8 mouse cellular contexts compared by ENCODE assay signal in genomic region chr4:58943420-58944205, GRCm38 (mm10). TPM values are rescaled to one million over a fixed set of nuclear protein-coding genes. Genes with fewer than 3 reads are reported as not detected.
DNase-seq lines count a peak whose midpoint lies in the region; ATAC-seq and TF ChIP-seq lines count a peak whose summit lies in the region.

Zkscan16 (plus strand) TSS chr4:58943628.

- DNase-seq in embryonic facial prominence, embryonic 14.5 days (ENCODE audit: low spot score) = peak; percentile 94
- peak; percentile 85 for DNase-seq in heart, embryonic 10.5 days (ENCODE audit: low spot score)
- DNase-seq in kidney, adult 9 months = peak; percentile 59
- DNase-seq in spleen, adult 12 weeks (ENCODE audit: low spot score) = peak; percentile 15

- 3% methylated on average over 50 of the region's 50 CpGs for WGBS in embryonic facial prominence, embryonic 14.5 days
- 2% methylated on average over 50 of the region's 50 CpGs for WGBS in heart, embryonic 10.5 days
- 2% methylated on average over 50 of the region's 50 CpGs for WGBS in limb, embryonic 12.5 days
- WGBS in midbrain, embryonic 13.5 days = 1% methylated on average over 50 of the region's 50 CpGs

- H3K36me3 ChIP-seq in embryonic facial prominence, embryonic 14.5 days (ENCODE audit: control insufficient read depth, insufficient read depth, low read length) = no peaks in the 10 kb centered on the region
- no peaks in the 10 kb centered on the region for H3K36me3 ChIP-seq in heart, embryonic 10.5 days
- no peaks in the 10 kb centered on the region; the same call in 1 of the 2 replicates for H3K36me3 ChIP-seq in limb, embryonic 12.5 days
- no peaks in the 10 kb centered on the region for H3K36me3 ChIP-seq in midbrain, embryonic 13.5 days

- peak within 1 kb of the TSS; percentile 57 for H3K9ac ChIP-seq in embryonic facial prominence, embryonic 14.5 days (ENCODE audit: low read depth, low read length)
- peak within 1 kb of the TSS; percentile 76 for H3K9ac ChIP-seq in limb, embryonic 12.5 days (replicated peaks)
- H3K9ac ChIP-seq in midbrain, embryonic 13.5 days (replicated peaks) = peak within 1 kb of the TSS; percentile 76

- no peaks in the 10 kb centered on the region for H3K27me3 ChIP-seq in embryonic facial prominence, embryonic 14.5 days (replicated peaks; ENCODE audit: control insufficient read depth, insufficient read depth, low read length)
- H3K27me3 ChIP-seq in heart, embryonic 10.5 days (ENCODE audit: insufficient read depth, poor library complexity, severe bottlenecking) = peaks cover 33% of the 10 kb centered on the region
- peaks cover 13% of the 10 kb centered on the region for H3K27me3 ChIP-seq in limb, embryonic 12.5 days
- H3K27me3 ChIP-seq in midbrain, embryonic 13.5 days = no peaks in the 10 kb centered on the region

- 0 out of 2 replicates have a peak, but pooled peaks cover 2% of the 10 kb centered on the region for H3K4me1 ChIP-seq in bone marrow macrophage, adult 2 months (ENCODE audit: control insufficient read depth, insufficient read depth, low read length)
- H3K4me1 ChIP-seq in embryonic facial prominence, embryonic 14.5 days (ENCODE audit: control insufficient read depth, insufficient read depth, low read length) = peaks cover 8% of the 10 kb centered on the region
- H3K4me1 ChIP-seq in heart, embryonic 10.5 days = peaks cover 10% of the 10 kb centered on the region; the same call in 1 of the 2 replicates
- peaks cover 16% of the 10 kb centered on the region for H3K4me1 ChIP-seq in limb, embryonic 12.5 days (replicated peaks)
- peaks cover 13% of the 10 kb centered on the region for H3K4me1 ChIP-seq in midbrain, embryonic 13.5 days (replicated peaks)

- no peak for TF ChIP-seq POLR2A in bone marrow macrophage, adult 2 months (IDR thresholded peaks at IDR 0.05; ENCODE audit: borderline replicate concordance, low read depth, low read length)

- H3K9me3 ChIP-seq in embryonic facial prominence, embryonic 14.5 days (ENCODE audit: control insufficient read depth, low read length) = no peaks in the 10 kb centered on the region
- no peaks in the 10 kb centered on the region for H3K9me3 ChIP-seq in heart, embryonic 10.5 days
- H3K9me3 ChIP-seq in limb, embryonic 12.5 days = no peaks in the 10 kb centered on the region
- H3K9me3 ChIP-seq in midbrain, embryonic 13.5 days = no peaks in the 10 kb centered on the region

- peak within 1 kb of the TSS; percentile 76 for H3K4me3 ChIP-seq in bone marrow macrophage, adult 2 months (ENCODE audit: insufficient read depth, low read length)
- peak within 1 kb of the TSS; percentile 57 for H3K4me3 ChIP-seq in embryonic facial prominence, embryonic 14.5 days (ENCODE audit: low read depth, low read length)
- peak within 1 kb of the TSS; percentile 80 for H3K4me3 ChIP-seq in heart, embryonic 10.5 days
- H3K4me3 ChIP-seq in limb, embryonic 12.5 days (replicated peaks) = peak within 1 kb of the TSS; percentile 74
- peak within 1 kb of the TSS; percentile 71 for H3K4me3 ChIP-seq in midbrain, embryonic 13.5 days (replicated peaks)

- peak within 1 kb of the TSS; percentile 87 for H3K4me2 ChIP-seq in embryonic facial prominence, embryonic 14.5 days (ENCODE audit: low read depth, low read length)
- H3K4me2 ChIP-seq in limb, embryonic 12.5 days = peak within 1 kb of the TSS; percentile 86
- peak within 1 kb of the TSS; percentile 82 for H3K4me2 ChIP-seq in midbrain, embryonic 13.5 days (replicated peaks)

- TF ChIP-seq CTCF in bone marrow macrophage, adult 2 months (IDR thresholded peaks at IDR 0.05; ENCODE audit: low read depth, low read length) = no peak

- H3K27ac ChIP-seq in bone marrow macrophage, adult 2 months (ENCODE audit: insufficient read depth, low read depth, low read length) = no peak within 1 kb of the TSS
- 0 out of 2 replicates have a peak within 1 kb of the TSS, but pooled peaks have one; percentile 29 for H3K27ac ChIP-seq in embryonic facial prominence, embryonic 14.5 days (replicated peaks; ENCODE audit: low read depth, low read length)
- H3K27ac ChIP-seq in heart, embryonic 10.5 days = peak within 1 kb of the TSS; percentile 82
- H3K27ac ChIP-seq in limb, embryonic 12.5 days = peak within 1 kb of the TSS; percentile 69; the same call in 1 of the 2 replicates
- no peak within 1 kb of the TSS for H3K27ac ChIP-seq in midbrain, embryonic 13.5 days

- ATAC-seq in embryonic facial prominence, embryonic 14.5 days (ENCODE audit: low read depth) = peak; percentile 92
- peak; percentile 79 for ATAC-seq in limb, embryonic 12.5 days (ENCODE audit: insufficient number of reproducible peaks, insufficient read depth, low FRiP score, low TSS enrichment, low read depth)
- peak; percentile 93 for ATAC-seq in midbrain, embryonic 13.5 days
- no peak for ATAC-seq in erythroid progenitor cell, adult 5-6 weeks (replicated peaks; ENCODE audit: low FRiP score, poor library complexity, severe bottlenecking)

RNA-seq across cellular contexts. Expression of gene Zkscan16, which starts in this region (rescaled TPM):
- not detected in 2 replicates for polyA plus RNA-seq in bone marrow macrophage, adult 2 months (2012; ENCODE audit: insufficient read depth, insufficient read length, missing spikeins)
- polyA plus RNA-seq in embryonic facial prominence, embryonic 14.5 days (2014; fragmentation: Nextera tagmentation; extraction: Ambion mirVana) = 0.75 and 0.90 TPM in 2 replicates
- 0.28 and 0.38 TPM in 2 replicates for polyA plus RNA-seq in heart, embryonic 10.5 days (2016; fragmentation: Nextera tagmentation; extraction: Ambion mirVana)
- polyA plus RNA-seq in limb, embryonic 12.5 days (2016; fragmentation: Nextera tagmentation; extraction: Ambion mirVana) = 1.1 and 1.4 TPM in 2 replicates
- 0.77 and 0.95 TPM in 2 replicates for polyA plus RNA-seq in midbrain, embryonic 13.5 days (2015; fragmentation: Nextera tagmentation; extraction: Ambion mirVana)
- not detected in 2 replicates for total RNA-seq in erythroid progenitor cell, adult 5-6 weeks (2015; ENCODE audit: low replicate concordance)
- not detected in 2 replicates for total RNA-seq in erythroid progenitor cell, adult 5-6 weeks (2017; ENCODE audit: low replicate concordance)

Comparison
In these comparisons a context has a peak if more than half of its experiments do, and no peak if none do; other contexts are left out.
1. Peak in DNase-seq, ATAC-seq, H3K4me3 ChIP-seq, H3K27ac ChIP-seq, H3K9ac ChIP-seq and H3K4me2 ChIP-seq in embryonic facial prominence, embryonic 14.5 days; RNA of the gene not detected or under 1 TPM.
2. Peak in DNase-seq, H3K4me3 ChIP-seq and H3K27ac ChIP-seq in heart, embryonic 10.5 days; RNA of the gene not detected or under 1 TPM.
3. Peak in ATAC-seq, H3K4me3 ChIP-seq, H3K9ac ChIP-seq and H3K4me2 ChIP-seq in midbrain, embryonic 13.5 days; RNA of the gene not detected or under 1 TPM.
4. DNase-seq: peak in every context shown above with its lines; median percentile 94 in embryonic facial prominence, embryonic 14.5 days; 85 in heart, embryonic 10.5 days; 59 in kidney, adult 9 months; 15 in spleen, adult 12 weeks.